ENCODE assay signal across 8 mouse cellular contexts in genomic region chr9:70502284-70503014, GRCm38 (mm10). TPM values are rescaled to one million over a fixed set of nuclear protein-coding genes. Genes with fewer than 3 reads are reported as not detected.
DNase-seq lines count a peak whose midpoint lies in the region; ATAC-seq lines count a peak whose summit lies in the region.

No protein-coding gene starts in this region.

- H3K27ac ChIP-seq in forebrain, embryonic 10.5 days = peak overlapping the region; percentile 99
- H3K27ac ChIP-seq in liver, embryonic 13.5 days = peak overlapping the region; percentile 95

- intact Hi-C loops in left cerebral cortex, postnatal 4 days (cut with DNase I) = no loop called here

- no peaks in the 10 kb centered on the region for H3K9me3 ChIP-seq in forebrain, embryonic 10.5 days
- no peaks in the 10 kb centered on the region for H3K9me3 ChIP-seq in liver, embryonic 13.5 days (replicated peaks)

- peak; percentile 37 for DNase-seq in heart, adult 11 months
- no peak for DNase-seq in heart, postnatal 4 days
- DNase-seq in 416B (ENCODE audit: low read depth) = peak; percentile 47
- no peak for DNase-seq in forebrain, embryonic 10.5 days (ENCODE audit: extremely low spot score, low spot score)
- no peak for DNase-seq in liver, embryonic 13.5 days
- DNase-seq in c-Kit-positive CD71-positive TER-119-positive erythroid progenitor cells, embryonic 14.5 days (ENCODE audit: low spot score) = no peak
- no peak for DNase-seq in left cerebral cortex, postnatal 4 days

- no peaks in the 10 kb centered on the region for H3K27me3 ChIP-seq in forebrain, embryonic 10.5 days (ENCODE audit: poor library complexity, severe bottlenecking)
- H3K27me3 ChIP-seq in liver, embryonic 13.5 days = no peaks in the 10 kb centered on the region

- H3K4me2 ChIP-seq in liver, embryonic 13.5 days = peak overlapping the region; percentile 75

- H3K4me1 ChIP-seq in forebrain, embryonic 10.5 days = peaks cover 15% of the 10 kb centered on the region
- H3K4me1 ChIP-seq in liver, embryonic 13.5 days (replicated peaks) = peaks cover 26% of the 10 kb centered on the region

- no peak for ATAC-seq in liver, embryonic 13.5 days (ENCODE audit: low read depth)
- ATAC-seq in frontal cortex, adult (ENCODE audit: low TSS enrichment) = no peak

- H3K36me3 ChIP-seq in forebrain, embryonic 10.5 days (replicated peaks) = peaks cover 31% of the 10 kb centered on the region
- peaks cover 10% of the 10 kb centered on the region for H3K36me3 ChIP-seq in liver, embryonic 13.5 days

- H3K4me3 ChIP-seq in forebrain, embryonic 10.5 days = peak overlapping the region; percentile 98
- H3K4me3 ChIP-seq in liver, embryonic 13.5 days (replicated peaks) = peak overlapping the region; percentile 94

- peak overlapping the region; percentile 97 for H3K9ac ChIP-seq in liver, embryonic 13.5 days

- WGBS in forebrain, embryonic 10.5 days = 46% methylated on average over 10 of the region's 10 CpGs
- WGBS in liver, embryonic 13.5 days (ENCODE audit: insufficient replicate concordance) = 26% methylated on average over 10 of the region's 10 CpGs

RNA-seq across cellular contexts. Expression of gene Rnf111, which starts 1.1 kb away (rescaled TPM):
- 10 to 100 TPM; 34.6 to 36.1 TPM for total RNA-seq in heart, postnatal 4 days (2021)
- 27.7 and 29.2 TPM in 2 replicates for polyA plus RNA-seq in forebrain, embryonic 10.5 days (2016; fragmentation: Nextera tagmentation; extraction: Ambion mirVana)
- 7.2 and 9.3 TPM in 2 replicates for polyA plus RNA-seq in liver, embryonic 13.5 days (2015; fragmentation: Nextera tagmentation; extraction: Ambion mirVana)
- 10 to 100 TPM; 43.3 to 47.0 TPM for total RNA-seq in left cerebral cortex, postnatal 4 days (2021)

RNA-seq across cellular contexts. Expression of gene Sltm, which starts 40.1 kb away (rescaled TPM):
- total RNA-seq in heart, postnatal 4 days (2021) = 10 to 100 TPM; 34.8 TPM
- 61.0 and 61.7 TPM in 2 replicates for polyA plus RNA-seq in forebrain, embryonic 10.5 days (2016; fragmentation: Nextera tagmentation; extraction: Ambion mirVana)
- 20.6 and 23.6 TPM in 2 replicates for polyA plus RNA-seq in liver, embryonic 13.5 days (2015; fragmentation: Nextera tagmentation; extraction: Ambion mirVana)
- 10 to 100 TPM; 65.0 to 72.0 TPM for total RNA-seq in left cerebral cortex, postnatal 4 days (2021)

Comparison
In these comparisons a context has a peak if more than half of its experiments do, and no peak if none do; other contexts are left out.
1. DNase-seq: peak in heart, adult 11 months (single experiment) and 416B (single experiment); none in heart, postnatal 4 days (single experiment), forebrain, embryonic 10.5 days (single experiment), liver, embryonic 13.5 days (single experiment), c-Kit-positive CD71-positive TER-119-positive erythroid progenitor cells, embryonic 14.5 days (single experiment) and left cerebral cortex, postnatal 4 days (single experiment).